Mouse (Mus musculus) liver, embryonic 14.5 days (tissue): ENCODE results near the gene Lmna.

Source experiments
- CTCF ChIP-seq: IDR thresholded peaks from 2 replicates; pipeline ENCODE4 v1.5.1; 2016; ENCODE audit warnings: antibody characterized with exemption, low read depth, control low read depth
- EP300 ChIP-seq: IDR thresholded peaks from 2 replicates; pipeline ENCODE4 v1.6.1; 2016; ENCODE audit warnings: antibody characterized with exemption, low read depth

DNA sequence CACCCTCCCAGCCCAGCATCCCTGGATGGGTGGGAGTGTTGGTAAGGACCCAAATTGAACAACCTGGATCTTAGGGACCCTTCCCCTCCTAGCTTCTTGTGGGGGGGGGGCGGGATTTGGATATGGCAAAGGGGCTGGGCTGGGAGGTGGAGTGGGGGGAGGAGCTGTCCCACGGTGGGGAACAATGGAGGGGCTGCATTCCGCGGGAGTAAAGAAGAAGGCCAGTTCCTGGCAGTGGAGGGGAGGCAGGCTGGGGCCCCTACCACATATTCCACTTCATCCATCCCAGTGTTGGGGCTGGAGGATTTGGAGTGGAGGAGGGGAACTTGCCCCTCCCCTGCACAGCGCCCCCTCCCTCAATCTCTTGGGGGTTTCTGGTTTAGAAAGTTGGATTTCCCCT is 23.9 kb upstream of the Lmna start:
- TF ChIP-seq CTCF (no peak), EP300 (no peak)
